Comparison of ENCODE assay signal across 1 mouse cellular context in the genomic region with DNA sequence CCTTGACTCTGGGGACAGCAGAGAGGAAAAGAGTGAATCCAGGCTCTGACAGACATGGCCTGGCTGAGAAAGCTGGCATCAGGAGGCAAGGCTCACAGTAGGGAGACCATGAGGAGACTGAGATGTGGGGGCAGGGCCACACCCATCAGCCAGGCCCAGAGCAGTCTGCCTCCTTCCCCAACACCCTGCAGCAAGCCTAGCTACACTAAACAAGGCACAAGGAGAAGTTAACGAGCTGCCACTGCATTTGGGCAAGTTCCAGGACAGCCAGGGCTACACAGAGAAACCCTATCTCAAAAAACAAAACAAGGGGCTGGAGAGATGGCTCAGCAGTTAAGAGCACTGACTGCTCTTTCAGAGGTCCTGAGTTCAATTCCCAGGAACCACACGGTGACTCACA.
TF ChIP-seq lines count a peak whose summit lies in the region.

No protein-coding gene starts in this region.

TF ChIP-seq in MEL, 35 proteins besides CTCF, POLR2A, EP300 and RAD21:
- no peak for TF ChIP-seq POLR2AphosphoS5 (IDR thresholded peaks at IDR 0.05; ENCODE audit: borderline replicate concordance, low read depth, low read length)
- peak; percentile 59; the same call in 1 of the 2 replicates for TF ChIP-seq ZKSCAN1 (IDR thresholded peaks at IDR 0.05; ENCODE audit: low read depth, low read length)
- no peak for TF ChIP-seq MEF2A (IDR thresholded peaks at IDR 0.05; ENCODE audit: extremely low read depth, insufficient replicate concordance, low read depth, low read length, poor library complexity, severe bottlenecking)
- 0 out of 2 replicates have a peak, but pooled peaks have one; percentile 19 for TF ChIP-seq CHD1 (IDR thresholded peaks at IDR 0.05; ENCODE audit: low read depth, low read length)
- TF ChIP-seq E2F4 (IDR thresholded peaks at IDR 0.05; ENCODE audit: borderline replicate concordance, low read depth, low read length) = no peak
- peak; percentile 67 for TF ChIP-seq ETS1 (IDR thresholded peaks at IDR 0.05; ENCODE audit: low read depth, low read length)
- TF ChIP-seq TBP (IDR thresholded peaks at IDR 0.05; ENCODE audit: low read depth, low read length) = peak; percentile 98
- no peak for TF ChIP-seq MAFK (IDR thresholded peaks at IDR 0.05; ENCODE audit: borderline replicate concordance, low read depth, low read length)
- no peak for TF ChIP-seq SMC3 (IDR thresholded peaks at IDR 0.05; ENCODE audit: low read depth, low read length)
- no peak for TF ChIP-seq GABPA (IDR thresholded peaks at IDR 0.05; ENCODE audit: low read depth, low read length)
- peak; percentile 58; the same call in 1 of the 2 replicates for TF ChIP-seq TCF12 (IDR thresholded peaks at IDR 0.05; ENCODE audit: low read depth, low read length)
- no peak for TF ChIP-seq BHLHE40 (IDR thresholded peaks at IDR 0.05; ENCODE audit: borderline replicate concordance, low read depth, low read length)
- peak; percentile 50 for TF ChIP-seq SIN3A (IDR thresholded peaks at IDR 0.05; ENCODE audit: low read length)
- TF ChIP-seq RCOR1 (IDR thresholded peaks at IDR 0.05; ENCODE audit: low read depth, low read length) = no peak
